Mouse (Mus musculus) regulatory T cell (primary cell): ENCODE measurements around the gene Tnfrsf21.

Experiments
- in situ Hi-C: fragments of 300-600 bp; cut with MboI, MseI; formaldehyde crosslinking; loops from one replicate; pipeline ENCODE4 v1.15.1; 2025; ENCODE audit warnings: high pct_unique_total_duplicates

Gene Tnfrsf21

GRCm38 (mm10) chr17:43024531-43024930 is 8.2 kb downstream of the Tnfrsf21 start:
- in situ Hi-C loops = loop anchor here (5.0 to 25.0 kb wide), 2 partner anchors 203 to 438 kb away; no protein-coding TSS in a partner anchor

GRCm38 (mm10) chr17:43025048-43025447 is 8.7 kb downstream of the Tnfrsf21 start:
- in situ Hi-C loops = no loop called here

GRCm38 (mm10) chr17:43025819-43026593 is 9.7 kb downstream of the Tnfrsf21 start:
- in situ Hi-C loops = no loop called here

GRCm38 (mm10) chr17:43026708-43027107 is 10.4 kb downstream of the Tnfrsf21 start:
- in situ Hi-C loops = no loop called here

GRCm38 (mm10) chr17:43029546-43029945 is 13.2 kb downstream of the Tnfrsf21 start:
- in situ Hi-C loops = no loop called here

- in situ Hi-C loops = no loop called here
These were observed 13.9 kb downstream of the Tnfrsf21 start for GRCm38 (mm10) chr17:43030290-43030689.

- in situ Hi-C loops = no loop called here
These were observed 16.2 kb downstream of the Tnfrsf21 start for GRCm38 (mm10) chr17:43032489-43033036.

GRCm38 (mm10) chr17:43035386-43035785 is 19.0 kb downstream of the Tnfrsf21 start:
- in situ Hi-C loops = no loop called here

- in situ Hi-C loops = no loop called here
These were observed 19.9 kb downstream of the Tnfrsf21 start for GRCm38 (mm10) chr17:43036058-43036757.

- in situ Hi-C loops = no loop called here
These were observed 24.2 kb downstream of the Tnfrsf21 start for GRCm38 (mm10) chr17:43040571-43040970.

GRCm38 (mm10) chr17:43050619-43051018 is 34.3 kb downstream of the Tnfrsf21 start:
- in situ Hi-C loops = no loop called here

- in situ Hi-C loops = no loop called here
These were observed 36.4 kb downstream of the Tnfrsf21 start for GRCm38 (mm10) chr17:43052791-43053190.

GRCm38 (mm10) chr17:43053943-43054342 is 37.6 kb downstream of the Tnfrsf21 start:
- in situ Hi-C loops = no loop called here

- in situ Hi-C loops = no loop called here
These were observed 42.1 kb downstream of the Tnfrsf21 start for GRCm38 (mm10) chr17:43058277-43059025.

GRCm38 (mm10) chr17:43064705-43065104 is 48.4 kb downstream of the Tnfrsf21 start:
- in situ Hi-C loops = no loop called here

GRCm38 (mm10) chr17:43068846-43069553 is 52.6 kb downstream of the Tnfrsf21 start:
- in situ Hi-C loops = no loop called here

- in situ Hi-C loops = no loop called here
These were observed 54.6 kb downstream of the Tnfrsf21 start for GRCm38 (mm10) chr17:43070946-43071345.

GRCm38 (mm10) chr17:43072142-43072786 is 55.9 kb downstream of the Tnfrsf21 start:
- in situ Hi-C loops = no loop called here

GRCm38 (mm10) chr17:43072787-43073148 is 56.4 kb downstream of the Tnfrsf21 start:
- in situ Hi-C loops = no loop called here

- in situ Hi-C loops = no loop called here
These were observed 58.0 kb downstream of the Tnfrsf21 start for GRCm38 (mm10) chr17:43074391-43074790.

GRCm38 (mm10) chr17:43075100-43075499 is 58.7 kb downstream of the Tnfrsf21 start:
- in situ Hi-C loops = no loop called here
